Mouse (Mus musculus): ENCODE data around the gene Cd248. TPM values are rescaled to one million over a fixed set of nuclear protein-coding genes. Genes with fewer than 3 reads are reported as not detected.

The Cd248 gene
- polyA plus RNA-seq, 1 experiment, result 3.1 TPM

GRCm38 (mm10) chr19:5093481-5094242 is 25.8 kb downstream of the Cd248 start:
- Histone ChIP-seq H3K36me3 (ENCODE audit: control insufficient read depth, insufficient read depth, low read length, poor library complexity, severe bottlenecking) (no peaks in the 10 kb centered on the region), H3K27me3 (ENCODE audit: control insufficient read depth, insufficient read depth, low read length, poor library complexity, severe bottlenecking) (no peaks in the 10 kb centered on the region), H3K4me1 (ENCODE audit: control insufficient read depth, insufficient read depth, low read length) (no peaks in the 10 kb centered on the region), H3K9ac (ENCODE audit: low read depth, poor library complexity, severe bottlenecking) (no peak overlapping the region), H3K4me3 (ENCODE audit: low read depth, low read length) (no peak overlapping the region), H3K27ac (ENCODE audit: insufficient read depth, low read length) (no peak overlapping the region), H3K9me3 (replicated peaks; ENCODE audit: control insufficient read depth, insufficient read depth, low read length, poor library complexity, severe bottlenecking) (no peaks in the 10 kb centered on the region)
- TF ChIP-seq EP300 (IDR thresholded peaks at IDR 0.05; ENCODE audit: insufficient read depth, low read depth, low read length) (no peak), CTCF (IDR thresholded peaks at IDR 0.05; ENCODE audit: low read depth, low read length) (no peak), POLR2A (IDR thresholded peaks at IDR 0.05; ENCODE audit: insufficient read depth, low read length) (no peak)

GRCm38 (mm10) chr19:5094243-5094632 is 26.4 kb downstream of the Cd248 start:
- Histone ChIP-seq H3K9me3 (replicated peaks; ENCODE audit: control insufficient read depth, insufficient read depth, low read length, poor library complexity, severe bottlenecking) (no peaks in the 10 kb centered on the region), H3K27me3 (ENCODE audit: control insufficient read depth, insufficient read depth, low read length, poor library complexity, severe bottlenecking) (no peaks in the 10 kb centered on the region), H3K4me1 (ENCODE audit: control insufficient read depth, insufficient read depth, low read length) (no peaks in the 10 kb centered on the region), H3K4me3 (ENCODE audit: low read depth, low read length) (no peak overlapping the region), H3K9ac (ENCODE audit: low read depth, poor library complexity, severe bottlenecking) (no peak overlapping the region), H3K36me3 (ENCODE audit: control insufficient read depth, insufficient read depth, low read length, poor library complexity, severe bottlenecking) (no peaks in the 10 kb centered on the region), H3K27ac (ENCODE audit: insufficient read depth, low read length) (no peak overlapping the region)
- TF ChIP-seq CTCF (IDR thresholded peaks at IDR 0.05; ENCODE audit: low read depth, low read length) (peak; percentile 87), EP300 (IDR thresholded peaks at IDR 0.05; ENCODE audit: insufficient read depth, low read depth, low read length) (no peak)

GRCm38 (mm10) chr19:5094746-5095417 is 27.0 kb downstream of the Cd248 start:
- no peaks in the 10 kb centered on the region for H3K36me3 ChIP-seq (ENCODE audit: control insufficient read depth, insufficient read depth, low read length, poor library complexity, severe bottlenecking)
- H3K4me3 ChIP-seq (ENCODE audit: low read depth, low read length), result no peak overlapping the region
- no peaks in the 10 kb centered on the region for H3K4me1 ChIP-seq (ENCODE audit: control insufficient read depth, insufficient read depth, low read length)
- no peaks in the 10 kb centered on the region for H3K27me3 ChIP-seq (ENCODE audit: control insufficient read depth, insufficient read depth, low read length, poor library complexity, severe bottlenecking)
- no peaks in the 10 kb centered on the region for H3K9me3 ChIP-seq (replicated peaks; ENCODE audit: control insufficient read depth, insufficient read depth, low read length, poor library complexity, severe bottlenecking)
- no peak overlapping the region for H3K27ac ChIP-seq (ENCODE audit: insufficient read depth, low read length)
- no peak for TF ChIP-seq POLR2A (IDR thresholded peaks at IDR 0.05; ENCODE audit: insufficient read depth, low read length)
- TF ChIP-seq CTCF (IDR thresholded peaks at IDR 0.05; ENCODE audit: low read depth, low read length), result no peak
- TF ChIP-seq EP300 (IDR thresholded peaks at IDR 0.05; ENCODE audit: insufficient read depth, low read depth, low read length), result no peak
- no peak overlapping the region for H3K9ac ChIP-seq (ENCODE audit: low read depth, poor library complexity, severe bottlenecking)

GRCm38 (mm10) chr19:5095887-5096474 is 28.1 kb downstream of the Cd248 start:
- no peak for TF ChIP-seq POLR2A (IDR thresholded peaks at IDR 0.05; ENCODE audit: insufficient read depth, low read length)
- TF ChIP-seq CTCF (IDR thresholded peaks at IDR 0.05; ENCODE audit: low read depth, low read length), result no peak
- no peak for TF ChIP-seq EP300 (IDR thresholded peaks at IDR 0.05; ENCODE audit: insufficient read depth, low read depth, low read length)
- H3K27ac ChIP-seq (ENCODE audit: insufficient read depth, low read length), result no peak overlapping the region
- no peaks in the 10 kb centered on the region; the same call in 1 of the 2 replicates for H3K36me3 ChIP-seq (ENCODE audit: control insufficient read depth, insufficient read depth, low read length, poor library complexity, severe bottlenecking)
- no peaks in the 10 kb centered on the region for H3K27me3 ChIP-seq (ENCODE audit: control insufficient read depth, insufficient read depth, low read length, poor library complexity, severe bottlenecking)
- H3K9me3 ChIP-seq (replicated peaks; ENCODE audit: control insufficient read depth, insufficient read depth, low read length, poor library complexity, severe bottlenecking), result no peaks in the 10 kb centered on the region
- no peaks in the 10 kb centered on the region for H3K4me1 ChIP-seq (ENCODE audit: control insufficient read depth, insufficient read depth, low read length)
- H3K9ac ChIP-seq (ENCODE audit: low read depth, poor library complexity, severe bottlenecking), result no peak overlapping the region
- H3K4me3 ChIP-seq (ENCODE audit: low read depth, low read length), result no peak overlapping the region

- H3K36me3 ChIP-seq (ENCODE audit: control insufficient read depth, insufficient read depth, low read length, poor library complexity, severe bottlenecking), result no peaks in the 10 kb centered on the region; the same call in 1 of the 2 replicates
- no peaks in the 10 kb centered on the region for H3K9me3 ChIP-seq (replicated peaks; ENCODE audit: control insufficient read depth, insufficient read depth, low read length, poor library complexity, severe bottlenecking)
- peak overlapping the region; percentile 88 for H3K9ac ChIP-seq (ENCODE audit: low read depth, poor library complexity, severe bottlenecking)
- peak overlapping the region; percentile 74 for H3K4me3 ChIP-seq (ENCODE audit: low read depth, low read length)
- no peaks in the 10 kb centered on the region for H3K27me3 ChIP-seq (ENCODE audit: control insufficient read depth, insufficient read depth, low read length, poor library complexity, severe bottlenecking)
- H3K27ac ChIP-seq (ENCODE audit: insufficient read depth, low read length), result no peak overlapping the region
- H3K4me1 ChIP-seq (ENCODE audit: control insufficient read depth, insufficient read depth, low read length), result no peaks in the 10 kb centered on the region
- no peak for TF ChIP-seq EP300 (IDR thresholded peaks at IDR 0.05; ENCODE audit: insufficient read depth, low read depth, low read length)
- no peak for TF ChIP-seq POLR2A (IDR thresholded peaks at IDR 0.05; ENCODE audit: insufficient read depth, low read length)
- no peak for TF ChIP-seq CTCF (IDR thresholded peaks at IDR 0.05; ENCODE audit: low read depth, low read length)
Observed at GRCm38 (mm10) chr19:5097521-5098362, 29.9 kb downstream of the Cd248 start.

Data from ES-Bruce4 (cell line).